Mouse (Mus musculus) small intestine, adult 2 months (tissue): ENCODE results near the gene Ncoa3.

Experiments
- CTCF ChIP-seq: fragments of 200-500 bp; IDR thresholded peaks from 2 replicates; pipeline ENCODE4 v1.5.1; 2012; ENCODE audit warnings: low read depth, mild to moderate bottlenecking, control low read depth, inconsistent platforms, low read length, moderate library complexity, mixed read lengths; ENCODE audit not compliant: insufficient replicate concordance, insufficient read length; ENCODE audit errors: extremely low read depth
- POLR2A ChIP-seq: fragments of 200-500 bp; IDR thresholded peaks from 2 replicates; pipeline ENCODE4 v1.6.1; 2012; ENCODE audit warnings: low read depth, mild to moderate bottlenecking, control low read depth, inconsistent platforms, low read length, moderate library complexity

- no peak for TF ChIP-seq CTCF
- TF ChIP-seq POLR2A, result no peak
These were observed 19.7 kb downstream of the Ncoa3 start for GRCm38 (mm10) chr2:166012145-166012544.
